Mouse (Mus musculus): ENCODE data around the gene Gm4141. TPM values are rescaled to one million over a fixed set of nuclear protein-coding genes. Genes with fewer than 3 reads are reported as not detected.

Gene Gm4141
- not detected for total RNA-seq (2023)

GRCm38 (mm10) chr7:20576141-20576540 lies at the start of gene Gm4141:
Gene Gm4141, minus strand, starts transcription at chr7:20576241.

GRCm38 (mm10) chr7:20598921-20599320 lies 22.9 kb upstream of the Gm4141 start, which contains the start of gene Gm4513:
Gene Gm4513, minus strand, starts transcription at chr7:20599021.

GRCm38 (mm10) chr7:20545657-20546056 lies 30.4 kb downstream of the Gm4141 start, which contains the start of gene Gm5726:
Gene Gm5726, minus strand, starts transcription at chr7:20545757.

GRCm38 (mm10) chr7:20533537-20533936 lies 42.5 kb downstream of the Gm4141 start, which contains the start of gene Vmn1r104:
Gene Vmn1r104, plus strand, starts transcription at chr7:20533837.

Other genes with a start within 250 kb of the Gm4141 start
- not detected for gene Gm4133, start 242.2 kb downstream of the Gm4141 start, total RNA-seq (2023)
- gene Gm5728, start 200.8 kb downstream of the Gm4141 start, total RNA-seq (2023), result not detected
- not detected for gene Vmn1r100, start 158.3 kb downstream of the Gm4141 start, total RNA-seq (2023)
- not detected for gene Vmn1r101, start 133.6 kb downstream of the Gm4141 start, total RNA-seq (2023)
- not detected for gene Gm10670, start 101.3 kb downstream of the Gm4141 start, total RNA-seq (2023)
- not detected for gene Vmn1r103, start 65.7 kb downstream of the Gm4141 start, total RNA-seq (2023)
- gene Vmn1r104, start 42.4 kb downstream of the Gm4141 start, total RNA-seq (2023), result not detected
- gene Gm5726, start 30.5 kb downstream of the Gm4141 start, total RNA-seq (2023), result not detected
- not detected for gene Gm4513, start 22.8 kb upstream of the Gm4141 start, total RNA-seq (2023)
- not detected for gene Vmn1r107, start 92.7 kb upstream of the Gm4141 start, total RNA-seq (2023)
- gene Vmn1r111, start 127.0 kb upstream of the Gm4141 start, total RNA-seq (2023), result not detected
- gene Gm10668, start 154.4 kb upstream of the Gm4141 start, total RNA-seq (2023), result not detected
- not detected for gene Vmn1r112, start 194.9 kb upstream of the Gm4141 start, total RNA-seq (2023)
- gene Vmn1r113, start 211.0 kb upstream of the Gm4141 start, total RNA-seq (2023), result not detected
- not detected for gene Vmn1r114, start 235.9 kb upstream of the Gm4141 start, total RNA-seq (2023)